Mouse (Mus musculus) ES-Bruce4 (cell line): ENCODE data around the gene 2210016L21Rik. TPM values are rescaled to one million over a fixed set of nuclear protein-coding genes. Genes with fewer than 3 reads are reported as not detected.
"Not testable (repeated sequence)": the region's sequence is repeated elsewhere in the genome, so short reads cannot be mapped to it uniquely, and the experiment has no call there.

Experiments used
- H3K27ac ChIP-seq: 2 replicates; pipeline ENCODE4 v1.5.1; 2012; ENCODE audit warnings: low read length, inconsistent platforms; ENCODE audit not compliant: insufficient read depth
- H3K27me3 ChIP-seq: 2 replicates; pipeline ENCODE4 v1.6.1; 2012; ENCODE audit warnings: mild to moderate bottlenecking, low read length, inconsistent platforms; ENCODE audit not compliant: control insufficient read depth, poor library complexity, insufficient read depth, severe bottlenecking
- H3K36me3 ChIP-seq: 2 replicates; pipeline ENCODE4 v1.6.1; 2012; ENCODE audit warnings: inconsistent platforms, mild to moderate bottlenecking, low read length, moderate library complexity; ENCODE audit not compliant: control insufficient read depth, poor library complexity, insufficient read depth, severe bottlenecking
- H3K4me1 ChIP-seq: one replicate; pipeline ENCODE4 v1.8.1; 2011; ENCODE audit warnings: low read length; ENCODE audit not compliant: control insufficient read depth, insufficient read depth
- H3K4me3 ChIP-seq: 2 replicates; pipeline ENCODE4 v1.5.1; 2011; ENCODE audit warnings: low read depth, mild to moderate bottlenecking, low read length
- H3K9ac ChIP-seq: 2 replicates; pipeline ENCODE4 v1.6.1; 2012; ENCODE audit warnings: low read depth, mild to moderate bottlenecking, inconsistent platforms; ENCODE audit not compliant: poor library complexity, severe bottlenecking
- H3K9me3 ChIP-seq: replicated peaks from 2 replicates; pipeline ENCODE4 v1.6.1; 2012; ENCODE audit warnings: mild to moderate bottlenecking, low read length, inconsistent platforms; ENCODE audit not compliant: control insufficient read depth, poor library complexity, insufficient read depth, severe bottlenecking
- CTCF ChIP-seq: IDR thresholded peaks from one replicate; pipeline ENCODE4 v1.8.1; 2011; ENCODE audit warnings: low read depth, low read length
- EP300 ChIP-seq: IDR thresholded peaks from 2 replicates; pipeline ENCODE4 v1.6.1; 2011; ENCODE audit warnings: low read depth, low read length; ENCODE audit not compliant: insufficient read depth
- POLR2A ChIP-seq: IDR thresholded peaks from one replicate; pipeline ENCODE4 v1.8.1; 2011; ENCODE audit warnings: low read length; ENCODE audit not compliant: insufficient read depth
- polyA plus RNA-seq: library from polyadenylated mRNA; stranded (reverse); fragments of >200 nt; gene quantifications from 2 replicates; pipeline ENCODE4 v1.2.4, GENCODE M21; 2011; ENCODE audit warnings: low read depth; ENCODE audit not compliant: missing spikeins, insufficient read depth, insufficient read length

The 2210016L21Rik gene
- polyA plus RNA-seq, 1 experiment: 22.8 TPM

DNA sequence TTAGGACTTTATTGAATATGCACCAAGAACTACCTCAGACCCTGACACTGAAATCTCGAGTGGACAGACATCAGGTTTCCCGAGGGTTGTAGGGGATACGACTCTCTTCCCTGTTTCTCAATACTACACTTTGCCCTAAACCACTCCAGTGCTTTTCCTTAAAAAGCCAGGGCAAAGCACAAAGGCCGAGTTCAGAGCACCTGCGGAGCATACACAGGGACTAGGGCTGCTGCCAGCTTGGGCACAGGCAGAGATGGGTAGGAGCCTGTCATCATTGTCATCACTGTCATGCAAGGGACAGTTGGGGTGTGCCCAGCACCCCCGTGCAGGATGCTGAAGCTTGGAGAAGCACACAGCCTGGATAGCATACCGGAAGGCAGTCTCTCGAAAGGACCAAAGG lies 8.8 kb upstream of the 2210016L21Rik start:
- TF ChIP-seq CTCF (no peak), POLR2A (no peak), EP300 (no peak)

DNA sequence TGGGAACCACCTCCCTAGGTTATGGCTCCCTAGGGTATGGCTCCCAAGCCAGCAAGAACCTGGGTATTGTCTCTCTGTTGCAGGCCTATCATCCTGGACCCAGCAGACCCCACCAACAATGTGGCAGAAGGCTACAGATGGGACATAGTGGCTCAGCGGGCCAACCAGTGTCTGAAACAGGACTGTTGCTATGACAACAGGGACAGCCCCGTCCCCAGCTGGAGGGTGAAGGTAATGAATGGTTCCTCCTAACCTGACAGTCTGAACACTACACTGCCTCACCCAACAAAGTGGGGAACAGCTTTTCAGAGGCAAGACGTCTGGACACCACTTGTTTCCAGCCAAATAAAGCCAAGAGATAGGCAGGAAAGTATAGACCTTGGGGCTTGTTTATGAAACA lies 6.1 kb upstream of the 2210016L21Rik start:
- no peak overlapping the region for H3K27ac ChIP-seq
- TF ChIP-seq CTCF (no peak), POLR2A (no peak), EP300 (no peak)
- no peak overlapping the region for H3K9ac ChIP-seq
- H3K36me3 ChIP-seq: no peaks in the 10 kb centered on the region
- no peak overlapping the region for H3K4me3 ChIP-seq
- no peaks in the 10 kb centered on the region for H3K9me3 ChIP-seq
- H3K27me3 ChIP-seq: no peaks in the 10 kb centered on the region
- H3K4me1 ChIP-seq: no peaks in the 10 kb centered on the region

More for the DNA sequence above, 8.8 kb upstream of the 2210016L21Rik start:
- Histone ChIP-seq H3K36me3 (no peaks in the 10 kb centered on the region), H3K9me3 (no peaks in the 10 kb centered on the region), H3K27me3 (no peaks in the 10 kb centered on the region), H3K9ac (no peak overlapping the region), H3K4me1 (no peaks in the 10 kb centered on the region), H3K4me3 (no peak overlapping the region), H3K27ac (no peak overlapping the region)

DNA sequence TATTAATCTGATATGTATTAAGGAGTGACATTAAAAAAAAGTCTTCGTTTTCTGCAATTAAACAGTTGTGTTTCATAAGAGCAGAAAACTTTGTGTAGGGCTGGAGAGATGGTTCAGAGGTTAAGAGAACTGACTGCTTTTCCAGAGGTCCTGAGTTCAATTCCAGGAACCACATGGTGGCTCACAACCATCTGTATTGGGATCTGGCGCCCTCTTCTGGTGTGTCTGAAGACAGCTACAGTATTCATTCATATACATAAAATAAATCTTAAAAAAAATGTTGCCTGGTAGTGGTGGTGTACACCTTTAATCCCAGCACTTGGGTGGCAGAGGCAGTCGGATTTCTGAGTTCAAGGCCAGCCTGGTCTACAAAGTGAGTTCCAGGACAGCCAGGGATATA lies 820 bp upstream of the 2210016L21Rik start:
- H3K9ac ChIP-seq, H3K27ac ChIP-seq, H3K4me3 ChIP-seq, H3K4me1 ChIP-seq, H3K36me3 ChIP-seq, H3K27me3 ChIP-seq, H3K9me3 ChIP-seq: not testable (repeated sequence)

DNA sequence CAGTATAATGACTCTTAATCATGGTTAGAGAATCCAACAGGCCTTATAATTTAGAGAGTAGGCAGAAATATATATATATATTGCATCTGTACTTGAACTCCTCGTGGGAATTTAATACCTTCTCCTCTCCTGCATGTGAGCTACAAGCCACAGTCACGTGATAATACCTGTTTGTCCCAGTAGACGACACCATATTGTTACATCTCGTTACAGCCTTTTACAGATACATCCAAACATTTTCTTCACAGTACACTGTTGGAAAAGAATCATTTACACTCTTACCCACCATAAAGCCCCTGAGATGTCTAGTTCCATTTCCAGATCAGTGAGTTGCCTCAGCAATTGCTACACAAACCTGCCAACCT lies 790 bp downstream of the 2210016L21Rik start:
- Histone ChIP-seq H3K4me3 (peak overlapping the region; percentile 98), H3K36me3 (peaks cover 16% of the 10 kb centered on the region; the same call in 1 of the 2 replicates), H3K27me3 (no peaks in the 10 kb centered on the region), H3K4me1 (no peaks in the 10 kb centered on the region), H3K27ac (no peak overlapping the region), H3K9ac (peak overlapping the region; percentile 70), H3K9me3 (no peaks in the 10 kb centered on the region)
- TF ChIP-seq POLR2A: no peak
- no peak for TF ChIP-seq CTCF
- no peak for TF ChIP-seq EP300

DNA sequence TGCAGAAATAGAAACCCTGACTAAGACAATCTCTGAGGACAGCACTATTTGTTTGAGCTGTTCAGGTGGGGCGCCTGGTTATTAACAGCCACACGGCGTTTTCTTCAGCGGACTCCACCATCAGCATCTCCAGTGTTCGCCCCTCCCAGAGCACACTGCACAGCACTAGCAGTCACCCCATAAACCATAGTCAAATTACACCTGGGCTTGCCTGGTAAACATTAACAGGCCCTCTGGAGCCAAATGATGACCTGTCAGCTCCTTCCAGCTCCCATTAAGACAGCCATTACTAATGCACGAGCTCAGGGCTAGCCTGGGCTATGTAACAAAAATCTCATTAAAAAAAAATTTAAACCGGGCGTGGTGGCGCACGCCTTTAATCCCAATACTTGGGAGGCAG lies 3.1 kb downstream of the 2210016L21Rik start:
- Histone ChIP-seq H3K4me3 (no peak overlapping the region), H3K36me3 (peaks cover 26% of the 10 kb centered on the region; the same call in 1 of the 2 replicates)

DNA sequence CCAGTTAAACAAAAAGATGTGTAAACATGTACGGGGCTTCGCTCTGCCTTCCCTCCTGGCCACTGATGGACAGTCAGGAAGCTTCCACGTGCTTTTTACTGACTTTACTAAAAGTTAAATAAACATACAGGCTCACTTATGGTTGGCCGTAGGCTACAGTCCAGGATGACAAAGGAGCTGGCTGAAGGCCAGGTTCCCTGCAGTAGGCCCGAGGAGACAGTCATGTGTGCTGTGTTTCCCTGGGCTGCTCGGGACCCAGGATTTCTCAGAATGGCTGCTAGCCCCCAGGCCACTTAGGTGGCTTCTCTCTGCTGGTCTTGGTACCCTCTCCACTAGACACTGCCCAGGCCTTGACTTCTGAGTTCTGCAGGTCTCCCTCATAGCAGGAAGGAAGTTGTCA lies 6.9 kb downstream of the 2210016L21Rik start:
- Histone ChIP-seq H3K4me3 (no peak overlapping the region), H3K27ac (no peak overlapping the region), H3K36me3 (peaks cover 26% of the 10 kb centered on the region; the same call in 1 of the 2 replicates), H3K9me3 (no peaks in the 10 kb centered on the region), H3K27me3 (no peaks in the 10 kb centered on the region), H3K9ac (no peak overlapping the region), H3K4me1 (no peaks in the 10 kb centered on the region)
- TF ChIP-seq POLR2A (no peak), EP300 (no peak), CTCF (no peak)

More for the DNA sequence above, 3.1 kb downstream of the 2210016L21Rik start:
- TF ChIP-seq POLR2A (no peak), EP300 (no peak), CTCF (no peak)
- no peak overlapping the region for H3K27ac ChIP-seq
- no peaks in the 10 kb centered on the region for H3K9me3 ChIP-seq
- H3K4me1 ChIP-seq: no peaks in the 10 kb centered on the region
- H3K27me3 ChIP-seq: no peaks in the 10 kb centered on the region
- no peak overlapping the region for H3K9ac ChIP-seq

DNA sequence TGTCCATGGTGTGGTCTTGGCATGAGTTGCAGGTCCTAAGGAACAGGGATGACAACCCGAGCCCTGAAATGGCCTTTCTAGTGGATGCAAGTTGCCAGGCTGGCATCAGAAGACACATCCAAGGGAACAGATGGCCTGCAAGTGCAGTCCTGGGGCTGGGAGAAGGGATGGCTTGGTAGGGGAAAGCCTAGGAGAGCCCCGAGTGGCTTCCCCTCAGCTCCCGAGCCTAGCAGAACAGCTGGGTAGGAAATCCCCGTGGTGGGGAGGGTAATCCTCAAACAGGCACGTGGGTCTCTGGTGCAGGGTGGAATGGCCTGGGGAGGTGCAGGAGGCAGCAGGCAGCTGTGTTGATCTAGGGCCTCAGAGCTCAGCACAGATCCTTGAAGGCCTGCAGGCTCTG lies 7.4 kb downstream of the 2210016L21Rik start:
- Histone ChIP-seq H3K36me3 (peaks cover 26% of the 10 kb centered on the region; the same call in 1 of the 2 replicates), H3K27ac (no peak overlapping the region), H3K4me1 (no peaks in the 10 kb centered on the region), H3K4me3 (no peak overlapping the region), H3K27me3 (no peaks in the 10 kb centered on the region), H3K9ac (no peak overlapping the region), H3K9me3 (no peaks in the 10 kb centered on the region)
- TF ChIP-seq POLR2A (no peak), CTCF (no peak)
